Mouse (Mus musculus) brain, adult 2 months (tissue): ENCODE results near the gene Cops3.
"Not testable (repeated sequence)": the region's sequence is repeated elsewhere in the genome, so short reads cannot be mapped to it uniquely, and the experiment has no call there.

Experiments used
- DNase-seq: peaks from one replicate; pipeline ENCODE4 v3.0.0; 2011; ENCODE audit warnings: low read depth, low spot score

Cops3 gene

GRCm38 (mm10) chr11:59839459-59840126, at the start of gene Cops3:
Cops3 (minus strand) TSS chr11:59839838.
- peak; percentile 99 for DNase-seq

DNA sequence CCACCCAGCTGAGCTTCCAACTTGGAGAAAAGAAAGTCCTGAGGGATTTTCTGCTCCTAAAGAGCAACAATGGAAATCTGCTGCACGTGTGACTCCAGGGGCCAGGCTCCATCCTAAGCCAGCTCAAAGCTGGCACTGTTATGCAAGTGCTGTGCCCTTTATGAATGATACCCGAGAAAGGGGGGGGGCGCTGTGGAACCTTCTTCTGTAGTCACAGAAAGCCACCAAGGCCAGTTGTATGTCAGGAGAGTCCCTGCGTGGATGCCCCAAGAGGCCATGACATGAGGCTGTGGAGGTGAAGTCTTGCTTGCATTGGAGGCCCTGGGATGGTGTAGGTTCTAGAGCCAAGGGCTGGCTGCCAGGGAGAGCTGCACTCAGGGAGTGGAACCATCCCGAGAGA, 48.5 kb upstream of the Cops3 start:
- DNase-seq = no peak

DNA sequence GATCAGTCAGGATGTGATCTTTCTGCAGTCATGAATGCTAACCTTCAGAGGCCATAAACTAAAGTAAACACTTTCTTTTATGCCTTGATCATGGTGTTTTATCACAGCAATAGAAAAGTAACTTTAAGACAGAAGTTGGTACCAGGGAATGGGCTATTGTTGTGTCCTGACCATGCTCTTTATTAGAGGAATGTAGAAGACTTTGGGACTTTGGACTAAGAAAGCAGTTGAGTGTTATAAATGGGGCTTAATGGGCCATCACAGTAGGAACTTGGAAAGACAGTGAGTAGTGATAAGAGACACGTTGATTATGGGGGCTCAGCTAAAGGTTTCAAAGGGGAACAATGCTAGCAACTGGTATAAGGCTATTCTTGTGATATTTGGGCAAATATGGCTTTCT, 47.3 kb upstream of the Cops3 start:
- no peak for DNase-seq

GRCm38 (mm10) chr11:59885217-59885986, 45.8 kb upstream of the Cops3 start:
- DNase-seq = peak; percentile 50

DNA sequence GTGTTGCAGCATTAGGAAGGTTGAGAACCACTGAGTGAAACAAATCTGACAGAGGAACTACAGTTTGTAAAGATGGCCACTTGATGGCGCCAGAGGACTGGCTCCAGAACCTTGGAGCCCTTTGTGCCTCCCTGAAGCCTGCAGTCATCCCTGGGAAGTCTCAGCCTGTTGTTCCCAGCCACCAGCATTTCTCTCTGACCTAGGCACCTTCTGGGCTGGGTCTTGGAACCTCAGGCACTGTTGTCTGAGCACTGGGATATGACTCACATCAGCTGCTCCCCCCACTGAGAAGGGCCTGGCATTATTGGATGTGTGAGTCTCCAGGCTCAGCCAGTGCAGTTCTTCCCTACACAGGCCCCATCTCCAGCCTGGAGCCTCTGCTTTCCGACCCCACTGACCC, 40.4 kb upstream of the Cops3 start:
- DNase-seq = peak; percentile 88

DNA sequence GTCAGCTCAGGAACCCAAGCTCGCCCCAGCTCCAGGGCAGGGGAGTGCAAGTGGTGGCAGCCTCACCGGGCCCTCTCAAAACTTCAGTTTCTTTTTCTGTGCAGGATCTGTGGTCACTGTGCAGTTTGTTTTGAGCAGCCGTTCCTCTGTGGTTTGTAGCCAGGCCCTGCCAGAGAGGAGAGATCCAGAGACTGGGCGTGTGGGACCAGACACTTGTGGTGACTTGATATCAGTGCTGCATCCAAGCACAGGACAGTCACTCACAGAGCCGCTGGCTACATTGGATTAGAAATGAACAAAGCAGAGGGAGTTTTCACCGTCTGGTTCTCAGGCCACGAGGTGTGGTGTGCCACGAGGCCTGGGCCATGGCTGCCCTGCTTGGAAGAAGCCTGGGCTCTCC, 32.5 kb upstream of the Cops3 start:
- no peak for DNase-seq

DNA sequence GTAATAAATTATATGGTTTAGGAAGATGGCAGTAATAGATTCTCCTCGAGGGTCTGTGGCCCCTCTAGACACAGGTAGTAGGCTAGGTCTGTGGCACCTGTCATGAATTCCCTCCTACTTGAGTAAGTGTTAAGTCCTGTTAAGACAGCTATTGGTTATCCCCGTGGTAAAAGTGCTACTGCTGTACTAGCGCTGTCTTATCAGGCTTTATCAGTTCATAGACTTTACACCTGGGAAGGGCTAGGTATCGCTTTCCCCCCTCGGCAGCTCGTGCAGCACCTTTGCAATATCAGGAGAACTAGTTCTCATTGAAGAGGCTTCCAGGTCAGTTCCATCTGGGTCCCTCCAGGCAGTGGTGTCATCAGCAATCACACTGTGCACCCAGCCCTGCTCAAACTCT, 24.7 kb upstream of the Cops3 start:
- no peak for DNase-seq

- DNase-seq = peak; percentile 35
Observed at GRCm38 (mm10) chr11:59860467-59860866, 20.8 kb upstream of the Cops3 start.

DNA sequence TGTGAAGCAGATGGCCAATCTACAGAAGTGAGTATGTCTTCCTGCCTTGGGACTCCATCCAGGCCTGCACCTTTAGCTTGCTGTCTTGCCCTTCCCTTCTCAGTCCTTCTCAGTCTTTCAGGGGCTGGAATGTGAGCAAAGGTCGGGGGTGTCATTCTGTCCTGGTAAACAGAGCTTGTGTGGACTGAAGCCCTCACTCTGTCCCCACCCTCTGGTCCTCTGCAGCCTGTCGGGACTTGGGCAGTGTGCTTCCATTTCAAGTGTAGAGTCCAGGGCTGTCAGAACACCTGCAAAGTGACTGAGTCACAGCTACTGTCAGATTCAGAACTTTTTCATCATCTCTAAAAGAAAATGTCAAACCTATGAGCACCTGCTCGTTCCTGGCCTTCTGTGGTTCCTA, 13.2 kb upstream of the Cops3 start:
- DNase-seq = no peak

GRCm38 (mm10) chr11:59847891-59848884, 8.6 kb upstream of the Cops3 start:
- peak; percentile 88 for DNase-seq

DNA sequence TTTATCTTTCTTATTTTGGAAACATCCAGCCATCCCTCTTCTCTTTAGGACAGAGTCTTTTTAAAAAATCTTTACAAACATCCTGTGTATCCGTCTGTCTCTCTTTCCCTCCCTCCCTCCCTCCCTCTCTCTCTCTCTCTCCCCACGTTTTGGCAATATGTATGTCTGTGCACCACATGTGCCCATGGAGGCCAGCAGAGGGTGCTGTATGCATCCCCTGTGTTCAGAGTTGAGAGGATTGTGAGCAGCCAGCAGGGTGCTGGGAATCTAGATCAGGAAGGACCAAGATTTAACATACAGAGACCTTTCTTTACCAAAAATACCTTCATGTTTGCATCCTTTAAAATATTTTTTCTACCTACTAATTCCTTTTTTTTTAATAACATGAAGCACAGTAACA, 7.5 kb upstream of the Cops3 start:
- peak; percentile 87 for DNase-seq

DNA sequence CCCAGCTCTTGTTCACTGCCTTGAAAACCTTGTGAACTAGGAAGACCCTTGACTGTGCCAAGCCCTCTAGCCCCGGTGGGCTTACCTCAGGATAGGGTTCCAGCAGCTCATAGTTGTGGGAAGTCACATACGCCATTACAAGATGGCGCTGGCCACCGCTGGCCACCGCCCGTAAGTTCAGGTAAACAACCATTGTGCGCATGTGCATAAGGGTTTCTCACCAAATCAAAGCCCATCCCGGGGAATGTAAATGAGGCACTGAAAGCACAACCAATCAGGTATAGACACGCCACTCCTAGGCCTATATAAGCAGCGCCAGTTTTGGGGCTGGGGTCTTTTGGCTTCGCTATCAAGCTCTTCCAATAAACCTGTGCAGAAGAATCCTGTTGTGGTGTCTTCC, 6.7 kb upstream of the Cops3 start:
- DNase-seq = no peak

GRCm38 (mm10) chr11:59839008-59839458, 605 bp downstream of the Cops3 start, which contains the start of gene Nt5m:
Nt5m (plus strand) TSS chr11:59839447.
- DNase-seq = peak; percentile 98

GRCm38 (mm10) chr11:59838426-59838825, 1.2 kb downstream of the Cops3 start:
- no peak for DNase-seq

- DNase-seq = not testable (repeated sequence)
Observed at GRCm38 (mm10) chr11:59837789-59838188, 1.8 kb downstream of the Cops3 start.

- no peak for DNase-seq
Observed at GRCm38 (mm10) chr11:59821625-59822024, 18.0 kb downstream of the Cops3 start.

GRCm38 (mm10) chr11:59817916-59818315, 21.7 kb downstream of the Cops3 start:
- no peak for DNase-seq

GRCm38 (mm10) chr11:59815482-59816065, 24.1 kb downstream of the Cops3 start:
- DNase-seq = no peak

- DNase-seq = no peak
Observed at GRCm38 (mm10) chr11:59814936-59815335, 24.7 kb downstream of the Cops3 start.

GRCm38 (mm10) chr11:59814311-59814710, 25.3 kb downstream of the Cops3 start:
- DNase-seq = no peak

- DNase-seq = no peak
Observed at GRCm38 (mm10) chr11:59813276-59813675, 26.4 kb downstream of the Cops3 start.
